Mouse (Mus musculus) right cerebral cortex, postnatal 10 days (tissue): ENCODE measurements around the gene Rpl37.
"Not testable (repeated sequence)": the region's sequence is repeated elsewhere in the genome, so short reads cannot be mapped to it uniquely, and the experiment has no call there.

Experiments used
- DNase-seq, 2 experiments: peaks; one replicate each; pipeline ENCODE4 v3.0.0; 2021; ENCODE audit warnings: low spot score in 2 of 2

Rpl37 gene

DNA sequence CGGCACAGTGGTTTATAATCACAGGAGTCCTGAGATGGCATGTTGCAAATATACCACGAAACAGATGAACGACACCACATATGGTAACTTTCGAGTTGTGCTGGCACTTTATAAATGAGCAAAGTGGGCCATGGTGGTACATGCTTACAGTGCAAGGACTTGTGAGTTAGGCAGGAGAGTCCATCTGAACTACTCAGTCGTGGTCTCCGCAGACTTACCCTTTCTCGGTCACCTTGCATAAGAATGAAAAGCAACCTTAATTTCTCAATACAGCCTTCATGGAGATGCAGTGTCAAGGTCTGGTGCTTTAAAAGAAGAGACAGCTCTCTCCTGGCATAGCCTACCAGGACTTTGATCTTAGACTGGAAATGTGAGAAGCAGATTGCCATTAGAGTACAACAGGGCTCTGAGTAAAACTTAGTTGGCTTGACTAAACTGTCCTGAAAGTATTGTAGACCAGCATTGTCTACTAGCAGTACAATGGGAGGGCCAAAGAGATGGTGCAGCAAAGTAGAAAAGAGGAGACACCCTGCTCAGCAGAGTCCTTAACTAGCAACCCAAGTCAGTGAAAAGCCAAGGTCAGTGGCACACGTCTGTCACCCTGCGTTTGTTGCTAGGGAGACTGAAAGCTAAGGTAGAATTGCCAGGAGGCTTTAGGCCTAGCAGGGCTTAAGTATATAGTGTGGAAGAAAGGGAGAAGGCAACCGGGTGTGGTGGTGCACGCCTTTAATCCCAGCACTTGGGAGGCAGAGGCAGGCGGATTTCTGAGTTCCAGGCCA is 5.3 kb downstream of the Rpl37 start:
- no peak for DNase-seq

DNA sequence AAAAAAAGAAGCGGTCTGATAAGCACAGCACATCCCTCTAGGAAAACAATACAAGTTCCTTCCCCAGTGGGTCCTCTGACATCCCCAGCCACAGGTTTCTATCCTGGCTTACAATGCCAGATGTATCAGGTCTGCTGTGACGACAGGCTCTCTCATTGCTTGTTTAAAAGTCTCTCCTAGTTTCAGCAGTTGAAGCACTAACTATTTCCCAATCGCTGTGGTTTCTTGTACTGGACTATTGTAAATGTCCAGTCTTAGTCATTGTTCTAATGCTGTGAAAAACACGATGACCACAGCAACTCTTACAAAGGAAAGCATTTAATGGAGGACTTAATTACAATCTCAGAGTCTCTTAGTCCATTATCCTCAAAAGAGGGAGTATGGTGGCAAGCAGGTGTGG is 10.0 kb downstream of the Rpl37 start:
- DNase-seq, result no peak

DNA sequence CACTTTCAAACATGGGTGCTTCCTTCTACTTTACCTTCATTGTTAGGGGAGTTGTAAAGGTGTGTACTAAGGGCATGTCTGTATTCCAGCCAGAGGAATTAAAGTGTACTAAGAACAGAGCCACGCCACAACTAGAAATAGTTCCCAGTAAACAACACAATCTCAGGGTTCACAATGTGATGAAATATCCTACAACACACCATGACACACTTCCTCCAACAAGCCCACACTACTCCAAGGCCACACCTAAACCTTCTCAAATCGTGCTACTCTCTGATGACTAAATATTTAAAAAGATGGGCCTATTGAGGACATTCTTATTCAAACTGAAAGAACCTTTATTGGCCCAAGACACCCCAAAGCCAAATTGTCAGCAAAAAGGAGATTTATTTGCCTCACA is 11.0 kb downstream of the Rpl37 start:
- DNase-seq, result no peak

DNA sequence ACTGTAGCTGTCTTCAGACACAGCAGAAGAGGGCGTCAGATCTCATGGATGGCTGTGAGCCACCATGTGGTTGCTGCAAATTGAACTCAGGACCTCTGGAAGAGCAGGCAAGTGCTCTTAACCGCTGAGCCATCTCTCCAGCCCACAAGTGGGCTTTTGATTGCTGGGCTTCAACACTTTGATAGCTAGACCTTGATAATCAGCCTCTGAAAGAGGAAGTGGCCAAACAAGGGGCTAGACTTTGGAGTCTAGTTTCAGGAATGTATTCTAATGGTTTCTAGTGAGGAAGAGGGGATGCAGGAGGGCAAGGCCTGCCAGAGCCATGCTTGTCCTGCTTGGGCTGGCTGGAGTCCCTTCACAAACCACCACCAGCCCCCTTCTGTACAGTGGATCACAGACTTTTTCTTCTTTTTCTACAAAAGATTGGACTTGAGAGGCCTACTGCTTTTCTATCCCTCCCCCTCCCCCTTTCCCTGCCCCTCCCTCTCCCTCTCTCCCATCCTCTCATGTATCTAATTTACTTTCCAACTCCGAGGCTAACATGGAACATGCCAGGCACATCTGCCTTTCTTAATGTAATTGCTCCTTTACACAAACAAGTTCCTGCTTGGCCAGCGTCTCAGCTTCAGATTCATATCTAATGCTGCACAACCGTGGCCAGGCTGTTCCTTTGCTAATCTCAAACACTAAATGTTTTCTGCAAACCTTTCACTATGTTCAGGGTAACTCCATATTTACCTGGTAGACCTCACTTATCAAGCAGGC is 11.9 kb downstream of the Rpl37 start:
- no peak for DNase-seq

DNA sequence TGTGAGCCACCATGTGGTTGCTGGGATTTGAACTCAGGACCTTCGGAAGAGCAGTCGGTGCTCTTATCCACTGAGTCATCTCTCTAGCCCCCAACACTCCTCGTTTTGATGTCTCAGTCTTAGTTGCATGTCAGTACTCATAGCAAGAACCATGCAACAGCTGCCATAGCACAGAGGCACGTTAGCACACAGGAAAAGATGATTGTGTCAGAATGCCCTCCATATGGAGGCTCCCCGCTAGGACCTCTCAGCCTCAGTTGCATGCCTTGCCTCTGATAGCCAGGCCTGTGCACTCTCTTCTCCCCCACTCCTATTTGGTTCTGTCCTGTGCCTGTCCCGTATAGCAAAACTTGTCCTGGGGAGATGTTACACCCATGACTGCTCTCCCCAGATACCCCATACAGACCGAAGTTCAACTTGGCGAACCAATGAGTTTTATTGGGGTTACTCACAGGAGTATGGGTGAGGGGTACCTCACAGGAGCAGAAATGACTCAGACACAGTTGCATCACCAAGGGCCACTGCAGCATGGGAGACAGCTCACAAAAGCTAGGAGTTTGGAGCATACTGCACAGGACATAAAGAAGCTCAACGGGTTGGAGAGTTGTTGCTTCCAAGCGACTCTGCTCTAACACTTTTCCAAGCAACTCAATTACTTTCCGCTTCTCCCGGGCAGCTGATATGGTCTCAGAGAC is 12.8 kb downstream of the Rpl37 start:
- no peak for DNase-seq

DNA sequence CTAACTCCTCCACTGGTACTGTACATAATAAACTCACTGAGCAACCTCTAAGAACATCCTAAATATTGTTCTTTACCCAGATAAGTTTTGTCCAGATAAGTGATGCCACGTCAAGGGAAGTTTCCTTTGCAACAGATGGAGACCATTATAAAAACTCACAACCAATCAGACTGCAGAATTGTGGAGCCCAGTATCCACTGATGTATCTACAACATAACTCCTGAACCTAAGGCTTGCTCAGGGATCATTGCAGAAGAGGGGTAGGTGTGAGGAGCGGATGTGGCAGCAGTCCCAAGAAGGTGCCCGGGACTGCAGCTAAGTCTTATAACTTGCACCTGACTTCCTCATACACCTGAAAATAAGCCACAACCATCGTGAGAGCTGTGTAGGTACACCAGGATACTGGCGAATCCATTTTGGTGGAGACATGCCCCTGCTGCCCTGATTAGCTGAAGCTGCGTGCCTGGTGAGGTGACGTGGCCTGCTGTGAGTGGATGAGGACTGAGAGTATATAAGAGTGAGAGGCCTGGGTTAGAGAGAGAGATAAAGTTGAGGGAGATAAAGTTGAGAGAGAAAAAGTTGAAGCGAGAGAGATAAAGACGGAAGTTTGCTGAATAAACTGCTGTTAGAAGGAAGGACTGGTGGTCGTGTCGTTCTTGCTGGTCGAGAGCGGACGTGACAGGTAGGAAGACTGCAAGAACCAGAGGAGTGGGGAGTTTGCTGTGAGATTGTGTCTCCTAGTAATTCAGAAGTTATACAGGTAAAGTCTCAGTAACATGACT is 14.6 kb downstream of the Rpl37 start:
- not testable (repeated sequence) for DNase-seq

DNA sequence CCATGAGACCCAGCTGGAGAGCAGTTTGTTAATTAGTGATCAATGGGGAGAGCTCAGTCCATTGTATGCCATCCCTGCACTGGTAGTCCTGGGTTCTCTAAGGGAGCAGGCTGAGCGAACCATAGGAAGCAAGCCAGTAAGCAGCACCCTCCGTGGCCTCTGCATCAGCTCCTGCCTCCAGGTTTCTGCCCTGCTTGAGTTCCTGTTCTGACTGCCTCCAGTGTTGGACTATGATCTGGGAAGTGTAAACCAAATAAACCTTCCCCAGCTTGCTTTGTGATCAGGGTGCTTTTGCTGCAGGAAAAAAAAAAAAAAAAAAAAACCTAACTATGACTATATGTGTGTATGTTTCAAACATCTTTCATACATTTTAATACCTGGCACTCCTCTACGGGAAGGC is 16.9 kb downstream of the Rpl37 start:
- no peak for DNase-seq

DNA sequence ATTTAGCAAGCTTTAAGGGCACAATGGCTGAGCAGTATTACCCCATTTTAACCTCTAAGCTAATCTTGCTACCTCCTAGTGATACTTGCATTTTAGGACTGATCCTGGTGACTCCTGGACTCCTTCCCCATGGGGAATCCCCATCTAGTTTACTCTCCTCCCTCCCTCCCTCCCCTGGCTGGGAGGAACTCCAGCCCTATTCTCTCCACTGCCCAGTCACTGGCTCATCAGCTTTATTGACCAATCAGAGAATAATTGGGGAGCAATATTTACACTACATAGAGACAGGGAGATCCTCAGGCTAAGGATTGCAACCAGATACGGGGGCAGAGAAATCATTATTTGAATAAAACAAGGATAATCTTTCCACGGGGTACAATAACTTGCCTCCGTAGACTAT is 17.7 kb downstream of the Rpl37 start:
- DNase-seq, result no peak

DNA sequence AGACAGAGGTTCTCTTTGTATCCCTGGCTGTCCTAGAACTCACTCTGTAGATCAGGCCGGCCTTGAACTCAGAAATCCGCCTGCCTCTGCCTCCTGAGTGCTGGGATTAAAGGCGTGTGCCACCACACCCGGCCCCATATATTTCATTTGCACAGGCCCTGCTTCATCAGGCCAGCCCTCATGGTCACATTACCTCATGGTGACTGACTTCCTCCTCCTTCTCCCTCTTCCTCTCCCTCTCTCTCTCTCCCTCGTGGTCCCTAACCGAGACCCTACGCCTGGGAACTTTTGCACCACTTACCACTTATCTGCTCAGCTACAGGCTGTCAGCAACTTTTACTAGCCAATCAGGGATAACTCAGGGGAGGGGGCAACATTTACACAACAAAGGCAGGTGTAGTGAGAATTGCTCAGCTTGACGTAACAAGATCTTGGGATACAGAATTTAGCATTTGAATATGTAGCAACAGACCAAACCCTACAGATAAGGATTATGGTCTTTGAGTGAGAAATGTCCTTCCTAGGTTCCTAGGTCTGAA is 18.6 kb downstream of the Rpl37 start:
- no peak for DNase-seq

DNA sequence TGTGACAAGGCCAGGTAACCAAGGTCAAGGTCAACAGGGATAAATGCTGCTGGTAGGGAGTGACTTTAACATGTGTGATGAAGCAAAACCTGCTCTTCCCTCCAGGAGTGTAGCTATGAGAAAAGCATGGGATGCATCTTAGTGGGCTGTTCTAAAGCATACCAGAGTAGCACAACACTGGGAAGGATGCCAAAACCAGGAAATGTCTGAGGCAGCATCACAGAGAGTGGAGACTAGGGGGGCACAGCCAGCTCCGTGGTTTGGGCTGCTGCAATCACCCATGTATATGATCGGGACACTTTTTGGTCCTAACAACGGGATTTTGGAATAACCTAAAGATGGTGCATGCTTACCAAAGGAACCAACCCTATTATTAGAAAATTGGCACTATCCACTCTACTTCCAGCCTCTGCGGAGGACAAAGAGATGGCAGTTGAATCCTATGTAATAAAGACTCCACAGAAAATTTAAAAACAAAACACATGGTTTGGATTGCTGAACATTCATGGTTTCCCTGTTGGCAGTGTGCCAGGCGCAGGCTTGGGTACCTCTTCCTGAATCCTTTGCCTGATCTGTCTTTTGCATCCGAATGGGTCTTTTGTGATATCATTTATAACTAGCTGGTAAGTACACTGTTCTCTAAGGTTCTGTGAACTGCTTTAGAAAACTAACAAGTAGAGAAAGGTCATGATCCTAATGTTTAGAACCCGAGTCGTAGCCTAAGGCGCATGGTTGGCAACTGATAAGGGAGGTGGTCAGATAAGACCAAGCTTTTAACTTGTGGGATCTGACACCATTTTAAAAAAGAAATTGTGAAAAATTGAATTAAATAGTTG is 21.8 kb downstream of the Rpl37 start:
- DNase-seq, result no peak

DNA sequence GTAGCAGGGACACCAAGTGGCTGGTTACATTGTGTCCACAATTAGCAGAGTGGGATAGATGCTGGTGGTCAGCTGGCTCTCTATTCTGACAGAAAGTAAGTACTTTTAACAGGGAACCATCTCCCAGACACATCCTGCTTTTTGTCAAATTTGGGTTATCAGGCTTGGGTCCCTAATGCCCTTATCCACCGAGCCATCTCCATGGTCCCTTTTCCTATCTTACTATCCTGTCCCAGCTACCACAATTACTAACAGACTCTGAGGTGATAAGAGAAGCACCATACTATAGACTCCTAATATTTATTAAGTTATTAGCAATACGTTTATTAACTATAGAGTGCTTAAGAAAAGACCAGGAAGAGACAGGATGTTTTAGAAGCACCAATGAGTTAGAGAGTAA is 22.9 kb downstream of the Rpl37 start:
- DNase-seq, result no peak

DNA sequence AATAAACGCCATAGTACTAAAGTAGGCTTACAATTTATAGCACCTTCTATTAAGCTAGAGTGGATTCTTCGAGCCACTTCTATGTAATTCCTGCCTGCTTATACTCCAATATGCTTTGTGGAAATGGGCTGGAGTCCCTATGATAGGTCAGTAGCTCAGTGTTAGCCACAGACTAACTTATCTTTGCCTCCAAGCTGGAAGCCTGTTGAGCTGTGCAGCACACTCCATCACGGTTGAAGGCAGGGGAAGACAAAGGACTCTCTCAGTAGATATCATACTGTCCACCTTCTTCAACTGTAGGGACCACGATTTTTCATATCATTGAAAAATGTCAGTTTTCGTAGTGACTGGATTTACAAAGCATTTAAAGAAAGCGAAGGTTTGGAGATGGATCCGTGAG is 23.4 kb downstream of the Rpl37 start:
- DNase-seq, result no peak

DNA sequence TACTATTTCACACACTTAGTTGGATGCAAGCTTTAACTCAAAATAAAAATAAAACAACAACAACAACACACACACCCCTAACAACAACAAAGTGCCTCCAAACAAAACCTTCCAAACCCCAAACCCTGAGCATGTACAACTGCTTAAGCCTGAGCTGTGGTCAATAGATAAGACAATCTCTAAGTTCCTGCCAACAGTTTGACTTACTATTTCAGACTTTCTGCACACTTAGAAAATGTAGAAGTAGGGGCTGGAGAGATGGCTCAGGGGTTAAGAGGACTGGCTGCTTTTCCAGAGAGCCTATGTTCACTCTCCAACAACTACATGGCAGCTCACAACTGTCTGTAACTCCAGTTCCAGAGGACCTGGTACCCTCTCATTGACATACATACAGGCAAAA is 23.9 kb downstream of the Rpl37 start:
- DNase-seq, result no peak

DNA sequence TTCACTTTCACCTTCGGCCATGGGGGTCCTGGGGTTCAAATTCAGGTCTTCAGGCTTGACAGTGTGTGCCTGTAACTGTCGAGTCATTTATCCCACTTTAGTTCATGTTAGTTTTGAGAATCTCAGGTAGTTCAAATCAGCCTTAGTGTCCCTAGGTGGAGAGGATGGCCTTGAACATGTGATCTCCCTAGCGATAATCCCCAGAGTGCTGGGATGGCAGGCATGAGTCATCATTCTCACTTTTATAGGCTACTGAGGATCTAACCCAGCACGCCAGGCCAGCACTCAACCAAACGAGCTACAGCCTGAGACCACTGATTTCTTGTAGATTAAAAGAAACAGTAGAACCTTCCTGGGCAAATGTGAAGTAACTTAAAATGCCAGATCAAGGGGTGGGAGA is 25.6 kb downstream of the Rpl37 start:
- DNase-seq, result no peak

DNA sequence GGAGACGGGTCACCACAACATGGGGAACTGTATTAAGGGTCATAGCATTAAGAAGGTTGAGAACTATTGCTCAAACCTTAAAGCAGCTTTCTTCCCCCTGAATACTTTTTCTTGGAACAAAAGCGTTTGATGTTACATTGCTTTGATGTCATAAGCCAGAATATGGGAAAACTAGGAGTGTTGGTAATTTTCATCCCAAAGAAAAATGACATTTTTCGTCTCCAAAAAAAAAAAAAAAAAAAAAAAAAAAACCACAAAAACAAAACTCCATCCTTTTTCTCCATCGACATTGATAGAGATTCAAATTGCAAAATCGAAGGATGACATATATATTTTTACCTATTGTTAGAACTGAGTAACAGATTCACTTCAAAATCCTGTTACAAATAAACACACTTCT is 26.3 kb downstream of the Rpl37 start:
- DNase-seq, result no peak

DNA sequence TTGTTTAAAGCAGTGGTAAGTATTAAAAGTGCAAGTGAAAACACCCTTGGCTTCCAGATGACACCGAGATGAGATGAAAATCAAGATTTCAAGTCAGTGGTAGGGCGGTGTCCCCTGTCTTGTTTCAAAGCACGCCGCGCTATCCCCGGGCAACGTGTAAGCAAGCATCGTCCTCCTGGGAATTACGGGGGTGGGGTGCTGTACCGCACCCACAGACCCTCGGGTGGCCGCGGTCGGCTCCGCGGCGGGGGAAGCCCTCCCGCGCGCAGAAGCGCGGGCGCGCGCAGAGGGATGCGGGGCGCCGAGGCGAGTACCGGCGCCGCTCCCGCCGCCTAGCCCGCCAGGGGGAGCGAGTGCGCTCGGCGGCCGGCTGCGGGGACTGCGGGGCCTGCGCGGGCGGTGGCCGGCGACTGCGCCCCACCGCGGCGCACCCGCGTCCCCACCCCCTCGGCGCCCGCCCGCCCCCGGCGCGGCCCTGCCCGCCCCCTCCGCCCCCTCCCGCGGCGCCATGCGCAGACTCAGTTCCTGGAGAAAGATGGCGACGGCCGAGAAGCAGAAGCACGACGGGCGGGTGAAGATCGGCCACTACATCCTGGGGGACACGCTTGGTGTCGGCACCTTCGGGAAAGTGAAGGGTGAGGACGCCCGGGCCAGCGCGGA is 27.0 kb downstream of the Rpl37 start, which contains the start of gene Prkaa1:
Gene Prkaa1, plus strand, starts transcription at position 501 of the 660 bp plus-strand sequence.
- no peak for DNase-seq

DNA sequence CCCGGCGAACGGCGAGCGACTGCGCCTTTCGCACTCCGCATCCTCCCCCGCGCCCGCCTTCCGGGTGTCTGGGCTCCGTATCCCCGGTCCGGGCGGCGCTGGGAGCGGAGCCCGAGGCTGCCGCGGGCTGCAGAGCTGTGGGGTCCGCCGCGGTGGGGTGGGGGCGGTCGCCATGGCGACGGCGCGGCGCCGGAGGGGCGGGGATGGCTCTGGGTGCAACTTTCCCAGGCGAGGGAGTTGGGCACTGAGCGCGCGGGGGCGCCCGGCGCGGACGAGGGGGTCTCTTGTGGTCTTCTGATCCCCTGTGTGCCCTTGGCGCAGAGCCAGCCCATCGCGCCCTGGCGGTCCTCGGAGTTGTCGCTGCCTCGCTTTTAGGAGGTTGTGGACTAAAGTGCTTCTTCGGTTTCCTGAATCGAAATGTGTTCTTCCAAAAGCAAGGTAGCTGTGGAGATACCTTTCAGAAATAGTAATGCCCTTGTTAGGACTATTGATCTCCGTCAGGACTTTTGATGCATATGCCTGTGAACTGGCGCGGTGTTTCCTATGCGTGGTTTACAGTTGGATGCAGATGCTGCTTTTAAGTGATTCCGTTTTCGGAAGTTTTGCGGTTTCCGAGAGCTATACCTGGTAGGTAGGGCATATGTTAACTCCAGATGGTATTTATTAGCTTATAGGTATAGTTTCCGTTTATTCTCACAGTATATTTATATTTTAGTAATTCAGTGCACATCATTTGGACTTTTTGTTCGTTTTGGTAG is 27.8 kb downstream of the Rpl37 start:
- DNase-seq, result peak; percentile 85 to 86

DNA sequence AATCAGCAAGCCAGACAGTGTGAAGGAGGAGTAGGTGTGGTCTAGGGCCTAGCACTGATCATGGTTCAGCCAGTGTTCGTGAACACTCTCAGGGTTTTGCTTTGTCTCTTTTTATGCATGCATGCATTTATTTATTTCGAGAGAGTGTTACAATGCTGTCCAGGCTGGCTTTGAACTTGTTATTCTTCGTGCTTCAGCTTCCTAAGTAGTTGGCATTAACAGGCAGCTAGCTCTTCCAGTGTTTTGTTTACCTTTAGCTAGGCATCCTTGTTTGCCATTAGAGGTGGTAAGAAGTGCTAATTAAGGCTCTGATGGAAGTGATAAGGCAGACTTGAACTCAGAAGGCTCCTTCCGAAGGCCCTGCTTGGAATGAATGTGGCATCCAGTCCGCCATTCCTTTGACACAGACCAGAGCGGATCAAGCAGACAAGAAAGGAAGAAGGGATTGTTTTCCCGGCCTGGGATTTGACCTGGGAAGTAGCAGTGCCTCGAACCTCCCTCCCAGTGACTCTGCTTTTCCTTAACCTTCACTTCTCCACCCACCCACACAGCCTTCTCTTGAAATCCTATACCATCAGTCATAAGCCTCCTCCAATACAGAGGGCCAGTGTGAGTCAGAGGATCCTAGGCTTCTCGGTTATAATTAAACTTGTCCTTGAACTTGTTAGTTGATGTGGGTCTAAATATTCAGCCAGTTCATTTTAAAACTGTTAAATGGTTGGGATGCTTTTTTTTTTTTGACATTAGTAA is 28.9 kb downstream of the Rpl37 start:
- no peak for DNase-seq

DNA sequence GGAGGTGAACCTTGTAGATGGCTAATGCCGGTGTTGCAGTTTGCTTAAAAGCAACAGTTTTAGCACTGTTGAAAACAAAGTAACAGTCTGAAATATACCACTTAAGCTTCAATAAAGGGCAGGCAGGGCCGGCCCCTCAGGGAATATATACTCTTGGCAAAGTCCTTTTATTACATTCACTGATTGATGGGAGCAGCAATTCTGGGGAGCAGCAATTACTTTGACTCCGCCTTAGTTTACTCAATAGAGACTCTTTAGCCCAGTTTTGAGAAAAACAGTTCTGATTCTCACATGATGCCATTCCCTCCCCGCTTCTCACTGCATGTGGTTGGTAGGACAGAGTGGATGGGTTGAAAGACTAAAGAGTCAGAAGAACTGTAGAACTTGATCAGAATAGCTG is 32.7 kb downstream of the Rpl37 start:
- DNase-seq, result no peak
